Mouse (Mus musculus) spleen, postnatal 4 days (tissue): ENCODE measurements around the gene Fam20b.

Experiments
- DNase-seq, 2 experiments: peaks; one replicate each; pipeline ENCODE4 v3.0.0; 2022; ENCODE audit warnings: low spot score in 2 of 2

Gene Fam20b

GRCm38 (mm10) chr1:156718950-156719805 is at the start of gene Fam20b:
Gene Fam20b, minus strand, starts transcription at chr1:156719086.
- DNase-seq, result peak; percentile 98

DNA sequence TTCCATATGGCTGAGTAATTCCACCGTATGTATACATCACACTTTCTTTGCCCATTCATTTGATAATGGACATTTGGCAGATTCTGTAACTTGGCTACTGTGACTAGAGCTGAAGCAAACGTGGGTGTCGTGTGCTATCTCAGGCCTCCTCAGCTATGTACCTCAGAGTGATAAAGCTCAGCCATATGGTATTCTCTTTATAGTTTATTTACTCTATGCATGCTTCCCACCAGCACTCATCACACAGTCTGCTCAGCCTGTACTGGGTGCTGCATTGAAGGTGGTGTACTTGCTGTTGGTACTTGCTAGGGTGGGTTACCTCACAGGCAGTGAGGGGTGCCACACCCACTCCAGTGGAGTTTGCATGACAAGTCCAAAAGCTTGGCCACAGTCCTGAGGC is 46.4 kb upstream of the Fam20b start:
- no peak for DNase-seq

- peak in 1 of 2 experiments; percentile 57 for DNase-seq
Observed at GRCm38 (mm10) chr1:156764584-156764983, 45.7 kb upstream of the Fam20b start.

DNA sequence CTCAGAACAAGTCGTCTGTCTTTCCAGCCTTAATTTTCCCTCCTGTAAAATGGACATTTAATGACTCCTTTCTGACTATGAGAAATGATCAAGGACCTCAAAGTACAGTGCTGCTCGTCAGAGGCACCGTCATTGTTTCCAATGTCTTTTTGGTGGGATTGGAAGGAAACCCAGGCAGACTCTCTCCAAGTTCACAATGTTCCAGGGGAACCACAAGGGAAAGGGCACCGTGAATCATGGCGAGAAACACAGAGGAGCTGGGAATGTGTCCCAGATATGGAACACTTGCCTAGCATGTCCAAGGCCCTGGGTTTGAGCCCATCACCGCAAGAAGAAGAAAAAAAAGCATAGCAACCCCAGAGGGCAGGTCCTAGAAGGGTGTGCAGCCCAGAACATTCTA is 44.4 kb upstream of the Fam20b start:
- DNase-seq, result no peak

DNA sequence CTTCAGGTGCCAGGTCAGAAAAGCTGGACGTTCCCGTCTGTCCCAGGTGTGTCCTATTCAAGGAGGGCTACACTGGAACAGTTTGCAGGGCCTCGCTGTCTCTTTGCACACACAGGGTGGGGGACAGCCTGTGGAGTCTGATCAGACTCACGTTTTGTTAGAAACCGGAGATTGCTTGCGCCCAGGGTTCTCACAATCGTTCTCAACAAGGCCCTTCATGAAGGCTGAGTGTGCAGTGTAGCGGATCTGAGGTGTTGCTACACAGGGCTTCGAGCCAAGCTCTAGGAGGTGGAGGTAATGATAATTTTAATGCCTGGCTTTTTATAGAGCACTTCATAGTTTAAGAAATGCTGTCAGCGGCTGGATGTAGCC is 42.5 kb upstream of the Fam20b start:
- DNase-seq, result peak in 1 of 2 experiments; percentile 54

DNA sequence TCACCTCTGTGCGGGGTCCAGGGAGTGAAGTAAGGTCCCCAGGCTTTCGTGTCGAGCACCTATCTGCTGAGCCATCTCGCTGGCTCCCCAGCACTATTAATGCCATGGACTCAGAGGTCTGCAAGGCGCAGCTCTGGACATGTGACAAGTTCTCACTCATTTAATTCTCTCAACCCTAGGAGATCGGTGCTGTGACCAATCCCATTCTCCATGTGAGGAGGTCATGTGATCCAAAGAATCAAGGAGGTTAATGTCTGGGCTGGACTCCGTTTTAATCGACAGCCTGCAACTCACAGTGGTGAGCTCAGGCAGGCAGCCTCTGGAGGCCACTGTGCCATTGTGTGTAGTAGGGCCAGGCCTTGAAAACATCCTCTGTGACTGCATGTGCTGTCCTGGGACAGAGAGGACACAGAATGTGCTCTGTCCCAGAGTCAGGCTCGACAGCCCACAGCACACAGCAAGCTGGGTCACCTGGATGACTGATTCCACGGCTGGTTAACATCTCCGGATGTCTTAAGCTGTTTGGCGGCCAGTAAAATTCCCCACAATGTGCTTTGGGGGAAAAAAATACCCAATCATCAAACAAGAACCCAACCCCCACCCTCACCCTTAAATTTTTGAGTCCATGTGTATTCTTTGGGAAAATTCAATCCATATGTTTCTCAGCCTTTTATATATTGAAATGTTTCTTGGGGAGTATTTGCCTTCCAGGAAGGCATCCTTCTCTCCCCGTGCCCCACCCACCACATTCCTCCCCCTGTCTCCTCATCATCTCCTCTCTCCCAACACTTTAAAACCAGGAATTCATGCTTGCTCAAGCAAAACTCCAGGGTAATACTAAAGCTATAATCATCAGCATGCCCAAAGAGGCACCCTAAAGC is 41.9 kb upstream of the Fam20b start:
- DNase-seq, result peak in 1 of 2 experiments; percentile 51

GRCm38 (mm10) chr1:156758326-156758725 is 39.4 kb upstream of the Fam20b start:
- DNase-seq, result no peak

DNA sequence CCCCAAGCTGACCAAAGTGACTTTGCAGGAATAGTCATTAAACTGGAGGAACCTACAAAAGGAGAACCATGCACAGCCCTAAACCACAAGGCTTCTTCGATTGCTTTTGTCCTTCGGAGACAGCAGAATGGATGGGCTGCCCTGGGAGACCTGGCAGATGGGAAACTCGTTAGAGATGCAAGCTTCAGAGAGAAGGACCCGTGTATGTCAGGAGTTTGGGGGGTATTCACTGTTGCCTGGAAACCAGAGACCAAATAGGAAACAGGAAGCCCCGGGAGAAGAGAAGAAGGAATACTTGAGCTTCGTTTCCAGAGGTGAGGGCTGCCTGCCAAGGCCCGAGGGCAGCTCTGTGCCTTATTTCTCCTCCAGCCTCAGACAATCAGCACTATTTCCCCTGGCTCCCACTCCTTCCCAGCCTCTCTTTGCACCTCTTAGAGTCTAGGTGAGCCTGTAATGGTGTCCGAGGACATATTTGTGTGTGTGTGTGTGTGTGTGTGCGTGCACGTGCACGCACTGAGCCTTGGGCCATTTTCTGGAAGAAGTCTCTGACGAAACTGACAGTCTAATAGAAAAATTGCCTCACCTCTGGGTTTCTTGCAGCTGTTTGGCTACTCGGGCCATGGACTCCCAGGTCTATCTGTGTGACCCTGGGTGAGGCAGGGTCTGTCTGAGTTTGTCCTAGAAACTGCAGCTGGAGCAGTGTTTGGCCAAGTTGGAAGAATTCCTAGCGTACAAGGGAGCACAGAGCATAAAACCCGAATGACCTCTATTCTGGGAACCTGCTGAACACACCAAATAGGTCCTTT is 35.9 kb upstream of the Fam20b start:
- DNase-seq, result no peak

DNA sequence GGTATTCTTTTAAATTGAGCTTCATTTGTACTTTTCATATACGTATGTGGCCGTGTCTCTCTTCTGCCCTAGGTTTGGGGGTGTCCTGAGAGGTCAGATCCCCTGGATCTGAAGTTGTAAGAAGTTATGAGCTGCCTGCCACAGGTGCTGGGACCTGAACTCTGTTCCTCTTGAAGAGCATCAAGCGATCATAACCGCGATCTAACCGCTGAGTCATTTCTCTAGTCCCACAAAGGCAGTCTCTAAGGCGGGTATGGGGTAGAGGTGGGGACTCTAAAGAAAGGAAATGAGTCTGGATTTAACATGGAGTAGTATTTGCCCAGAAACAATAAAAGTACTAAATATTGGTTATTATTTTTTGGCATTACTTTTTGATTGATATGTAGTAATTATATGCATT is 34.1 kb upstream of the Fam20b start:
- DNase-seq, result no peak

GRCm38 (mm10) chr1:156752020-156752724 is 33.3 kb upstream of the Fam20b start:
- peak; percentile 80 to 92 for DNase-seq

DNA sequence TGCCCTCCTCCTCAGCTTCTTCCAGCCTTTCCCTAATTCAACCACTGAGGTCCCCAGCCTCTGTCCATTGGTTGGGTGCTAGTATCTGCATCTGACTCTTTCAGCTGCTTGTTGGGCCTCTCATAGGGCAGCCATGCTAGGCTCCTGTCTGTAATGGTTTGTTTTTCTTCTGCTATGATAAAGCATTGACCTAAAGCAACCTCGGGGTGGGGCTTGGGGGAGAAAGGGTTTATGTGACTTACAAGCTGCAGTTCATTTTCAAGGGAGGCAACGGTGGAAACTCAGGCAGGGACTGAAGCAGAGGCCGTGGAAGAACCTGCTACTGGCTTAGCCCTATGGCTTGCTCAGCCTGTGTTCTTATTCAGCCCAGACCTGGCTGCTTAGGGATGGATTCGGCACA is 31.4 kb upstream of the Fam20b start:
- no peak for DNase-seq

DNA sequence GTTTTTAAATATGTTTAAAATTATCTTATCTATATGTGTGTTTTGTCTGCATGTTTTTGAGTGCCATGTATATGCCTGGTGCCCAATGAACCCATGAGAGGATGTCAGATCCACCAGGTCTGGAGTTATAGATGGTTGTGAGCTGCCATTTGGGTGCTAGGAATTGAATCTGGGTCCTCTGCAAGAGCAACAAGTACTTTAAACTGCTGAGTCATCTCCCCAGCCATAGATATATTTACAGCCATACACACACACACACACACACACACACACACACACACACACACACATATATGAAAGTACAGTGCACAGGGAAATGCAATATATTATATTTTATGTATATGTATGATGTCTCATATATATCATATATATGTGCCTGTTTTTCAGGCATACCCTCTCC is 30.2 kb upstream of the Fam20b start:
- DNase-seq, result no peak

DNA sequence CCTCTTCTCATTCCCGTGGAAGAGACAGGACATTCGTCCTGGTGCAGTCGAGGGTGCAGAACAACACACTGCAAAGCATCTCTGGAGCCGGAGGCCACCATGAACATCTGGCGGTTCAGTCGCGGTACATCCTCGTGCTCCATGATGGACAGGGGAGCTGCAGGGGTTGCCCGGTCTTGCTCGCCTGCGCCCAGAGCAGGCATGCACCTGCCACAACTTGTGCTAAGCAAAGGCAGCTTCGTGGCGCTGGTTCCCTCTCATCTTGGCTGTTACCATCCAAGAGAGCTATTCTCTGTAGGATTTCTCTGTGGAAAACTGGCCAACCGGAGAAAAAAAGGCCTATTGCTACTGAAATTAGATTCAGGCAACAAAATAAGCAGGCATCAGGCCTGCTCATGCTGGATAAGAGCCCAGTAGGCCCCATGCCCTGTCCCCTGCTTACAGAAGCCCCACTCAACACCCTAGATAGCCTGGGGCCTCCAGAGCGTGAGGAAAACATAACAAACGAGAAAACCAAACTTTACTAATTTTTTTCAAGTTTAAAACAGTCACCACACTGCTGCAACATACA is 29.6 kb upstream of the Fam20b start:
- no peak for DNase-seq

DNA sequence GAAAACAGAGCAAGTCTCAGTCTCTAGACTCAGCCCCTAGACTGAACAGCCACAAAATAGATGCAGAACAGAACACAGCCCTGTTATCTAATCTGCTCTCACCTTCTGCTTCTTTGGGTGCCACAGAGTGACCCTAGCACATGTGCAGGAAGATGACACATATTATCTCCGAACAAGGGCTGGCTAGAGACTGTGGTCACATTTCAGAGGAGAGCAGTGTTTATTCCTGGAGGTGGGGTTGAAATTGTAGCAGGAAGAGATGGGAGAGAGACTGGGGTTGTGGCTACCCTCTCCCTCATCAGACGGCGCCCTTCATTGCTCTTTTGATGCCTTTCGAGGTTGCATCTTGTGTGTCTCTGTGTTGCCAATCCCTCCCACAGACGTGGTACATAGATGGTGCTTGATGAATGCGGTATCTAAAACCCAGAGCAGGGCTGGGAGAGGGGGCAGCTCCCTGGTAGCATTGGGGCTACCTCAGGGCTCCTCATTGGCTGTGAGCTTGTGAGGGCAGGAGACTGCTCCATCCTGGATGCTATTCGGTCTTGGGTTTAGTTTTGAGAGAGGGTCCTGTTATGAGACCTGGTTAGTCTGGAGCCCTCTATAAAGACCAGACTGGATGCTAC is 26.4 kb upstream of the Fam20b start:
- DNase-seq, result peak in 1 of 2 experiments; percentile 28

DNA sequence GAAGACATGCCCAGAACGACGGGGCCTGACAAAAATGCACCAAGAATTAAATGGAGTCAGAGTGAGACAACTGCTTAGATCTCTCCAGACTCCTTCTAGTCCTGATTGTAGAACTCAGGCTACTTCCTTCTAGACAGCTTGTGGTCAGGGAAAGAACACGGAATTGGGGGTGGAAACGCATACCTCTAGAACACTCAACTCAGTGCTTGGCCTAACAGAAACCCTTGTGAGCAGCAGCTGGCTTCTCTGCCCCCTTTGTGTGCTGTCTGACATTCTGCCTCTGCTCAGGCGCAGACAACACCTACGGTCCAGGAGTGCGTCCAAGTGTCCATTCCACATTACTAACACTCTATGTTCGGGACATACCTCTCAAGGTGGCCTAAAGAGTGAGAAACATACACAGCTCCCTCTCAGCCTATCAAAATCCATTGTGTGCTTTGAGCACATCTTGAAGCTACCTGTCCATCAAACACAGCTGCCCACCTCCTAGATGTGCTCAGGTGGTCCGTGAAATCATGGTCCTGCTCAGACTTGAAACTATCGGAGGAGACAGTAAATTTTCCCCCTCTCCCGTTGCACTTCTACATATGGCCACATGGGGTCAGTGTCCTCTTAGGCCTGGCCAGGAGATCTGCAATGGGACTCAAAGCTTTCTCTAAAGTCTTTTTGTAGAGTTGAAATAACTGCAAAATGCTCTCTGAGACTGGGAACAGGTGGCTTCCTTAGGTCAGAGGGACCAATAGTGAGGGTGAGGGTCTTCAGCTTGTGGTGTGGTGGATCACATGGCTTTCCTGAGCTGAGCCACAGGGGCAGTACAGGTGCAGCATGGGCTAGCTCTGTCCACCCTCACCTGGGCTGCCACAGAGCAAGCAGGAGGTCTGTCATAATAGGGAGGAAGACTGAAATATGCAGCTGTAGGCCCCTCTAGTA is 22.9 kb upstream of the Fam20b start:
- DNase-seq, result peak; percentile 70 to 84

DNA sequence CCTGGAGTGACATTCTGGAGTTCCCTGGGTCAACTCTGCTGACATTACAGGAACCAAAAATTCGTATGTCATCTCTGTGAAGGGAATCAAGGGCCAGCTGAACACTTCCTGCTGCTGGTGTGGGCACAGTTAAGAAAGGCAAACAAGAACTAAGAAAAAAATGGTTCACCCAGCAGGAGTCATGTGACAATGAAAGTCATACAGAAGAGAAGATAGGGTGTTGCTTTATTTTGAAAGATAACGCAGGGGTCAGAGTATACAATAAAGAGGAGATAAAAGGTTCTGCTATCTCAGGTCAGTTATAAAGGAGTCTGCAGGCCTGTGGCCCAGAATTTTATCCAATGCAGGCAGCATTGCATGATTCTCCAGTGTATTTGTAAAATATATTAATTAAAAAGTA is 16.9 kb upstream of the Fam20b start:
- no peak for DNase-seq

DNA sequence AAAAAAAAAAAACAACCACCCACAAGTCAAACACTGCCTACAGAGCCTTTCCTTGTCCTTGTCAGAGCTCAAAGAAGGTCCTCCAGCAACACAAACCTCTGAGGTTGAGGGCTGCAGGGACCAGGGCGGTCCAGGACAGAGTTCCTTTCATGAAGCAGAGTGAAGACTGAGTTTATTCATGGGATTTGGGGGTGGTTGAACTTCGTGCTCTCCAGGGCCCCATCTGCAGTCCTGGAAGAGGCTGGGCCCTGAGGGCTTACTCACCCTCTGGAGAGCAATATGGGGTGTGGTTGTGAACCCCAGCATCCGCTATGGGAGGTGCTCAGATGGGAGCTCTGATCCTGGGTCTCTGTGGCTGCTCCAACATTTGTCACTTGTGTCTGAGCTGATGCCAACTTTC is 15.1 kb upstream of the Fam20b start:
- DNase-seq, result no peak

DNA sequence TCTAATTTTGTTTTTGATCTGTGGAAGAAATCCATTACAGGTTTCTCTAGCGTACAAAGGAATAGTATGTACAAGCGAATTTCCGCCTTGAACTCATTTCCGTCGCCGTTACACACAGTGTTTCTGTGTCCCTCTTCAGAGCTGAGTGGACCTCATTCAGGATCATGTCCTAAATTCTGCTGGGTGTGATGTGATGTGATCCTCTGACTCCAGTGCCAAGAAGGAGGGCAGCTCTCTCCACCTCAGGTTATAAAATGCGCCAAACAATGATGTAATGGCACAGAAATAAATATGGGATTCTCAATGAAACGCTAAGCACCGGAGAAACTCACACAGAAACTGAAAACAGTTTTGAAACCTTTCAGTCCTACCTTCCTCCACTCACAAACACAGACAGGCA is 14.7 kb upstream of the Fam20b start:
- DNase-seq, result no peak

- DNase-seq, result no peak
Observed at GRCm38 (mm10) chr1:156732996-156733395, 14.1 kb upstream of the Fam20b start.
